Mouse (Mus musculus) olfactory bulb, adult 2 months (tissue): ENCODE measurements around the gene Reg3a. TPM values are rescaled to one million over a fixed set of nuclear protein-coding genes. Genes with fewer than 3 reads are reported as not detected.
"Not testable (repeated sequence)": the region's sequence is repeated elsewhere in the genome, so short reads cannot be mapped to it uniquely, and the experiment has no call there.

Experiments
- H3K27ac ChIP-seq: fragments of 200-500 bp; 2 replicates; pipeline ENCODE4 v1.5.1; 2012; ENCODE audit warnings: low read depth, low read length; ENCODE audit not compliant: insufficient read depth
- H3K4me1 ChIP-seq: fragments of 200-500 bp; 2 replicates; pipeline ENCODE4 v1.6.1; 2012; ENCODE audit warnings: low read length; ENCODE audit not compliant: control insufficient read depth, insufficient read depth
- H3K4me3 ChIP-seq: fragments of 200-500 bp; 2 replicates; pipeline ENCODE4 v1.5.1; 2012; ENCODE audit warnings: mild to moderate bottlenecking, low read depth, low read length, moderate library complexity; ENCODE audit not compliant: insufficient read depth
- CTCF ChIP-seq: fragments of 200-500 bp; IDR thresholded peaks from 2 replicates; pipeline ENCODE4 v1.5.1; 2012; ENCODE audit warnings: low read depth, mild to moderate bottlenecking, low read length, moderate library complexity; ENCODE audit not compliant: insufficient read depth
- POLR2A ChIP-seq: fragments of 200-500 bp; IDR thresholded peaks from 2 replicates; pipeline ENCODE4 v1.6.1; 2012; ENCODE audit warnings: mild to moderate bottlenecking, low read depth, low read length, moderate library complexity; ENCODE audit not compliant: insufficient read depth
- WGBS: fragments of 180-500 bp; shearing (Covaris S2); methylation state at CpG from one replicate; pipeline ENCODE4 v1.1.7; 2018; 5-methylcytosine and 5-hydroxymethylcytosine counted together
- polyA plus RNA-seq: library from polyadenylated mRNA; stranded (reverse); fragments of >200 nt; gene quantifications from 2 replicates; pipeline ENCODE4 v1.2.4, GENCODE M21; 2012; ENCODE audit warnings: low replicate concordance; ENCODE audit not compliant: missing spikeins, insufficient read depth, insufficient read length

The Reg3a gene
- polyA plus RNA-seq, result not detected in 2 replicates

GRCm38 (mm10) chr6:78380409-78380808, at the start of gene Reg3a:
Reg3a (plus strand) TSS chr6:78380709.
- H3K4me1 ChIP-seq, result no peaks in the 10 kb centered on the region
- H3K27ac ChIP-seq, result no peak within 1 kb of the TSS
- H3K4me3 ChIP-seq, result no peak within 1 kb of the TSS
- no peak for TF ChIP-seq POLR2A
- no peak for TF ChIP-seq CTCF

- TF ChIP-seq POLR2A (no peak), CTCF (no peak)
Observed at GRCm38 (mm10) chr6:78331919-78332569, 48.5 kb upstream of the Reg3a start.

DNA sequence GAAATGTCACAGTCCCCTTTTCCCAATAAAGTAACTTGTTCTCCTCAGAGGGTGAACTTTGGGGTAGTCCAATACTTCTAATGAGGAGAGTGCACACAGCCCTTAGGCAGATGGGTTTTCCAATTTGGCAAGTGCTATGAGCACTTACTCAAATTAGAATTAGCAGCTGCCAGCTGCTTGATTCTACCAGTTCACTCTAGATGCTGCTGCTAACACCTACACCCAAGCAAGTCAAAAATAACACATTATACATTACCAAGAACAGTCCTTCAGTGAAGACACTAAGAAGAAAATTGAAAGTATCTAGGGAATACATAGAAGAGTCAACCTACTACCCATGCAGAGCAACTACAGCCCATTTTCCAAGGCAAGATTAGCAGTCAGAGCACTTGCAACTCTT, 40.2 kb upstream of the Reg3a start:
- H3K27ac ChIP-seq, result no peak overlapping the region
- no peaks in the 10 kb centered on the region for H3K4me1 ChIP-seq
- TF ChIP-seq CTCF, result no peak
- TF ChIP-seq POLR2A, result no peak
- no peak overlapping the region for H3K4me3 ChIP-seq

More at GRCm38 (mm10) chr6:78331919-78332569, 48.5 kb upstream of the Reg3a start:
- Histone ChIP-seq H3K27ac (no peak overlapping the region), H3K4me1 (no peaks in the 10 kb centered on the region), H3K4me3 (no peak overlapping the region)
- WGBS, result 19% methylated on average over 7 of the region's 7 CpGs

- H3K4me1 ChIP-seq, result no peaks in the 10 kb centered on the region
- 92% methylated on average over 2 of the region's 2 CpGs for WGBS
- no peak overlapping the region for H3K27ac ChIP-seq
- no peak overlapping the region for H3K4me3 ChIP-seq
- TF ChIP-seq POLR2A (no peak), CTCF (no peak)
Observed at GRCm38 (mm10) chr6:78341689-78342088, 38.8 kb upstream of the Reg3a start.

- no peak for TF ChIP-seq POLR2A
- TF ChIP-seq CTCF, result no peak
- Histone ChIP-seq H3K27ac (no peak overlapping the region), H3K4me1 (no peaks in the 10 kb centered on the region), H3K4me3 (no peak overlapping the region)
- WGBS, result 76% methylated on average over 2 of the region's 2 CpGs
Observed at GRCm38 (mm10) chr6:78361971-78362563, 18.4 kb upstream of the Reg3a start.

- H3K4me1 ChIP-seq, result no peaks in the 10 kb centered on the region
- H3K27ac ChIP-seq, result no peak within 1 kb of the TSS
- TF ChIP-seq CTCF (no peak), POLR2A (no peak)
- WGBS, result 98% methylated on average over 2 of the region's 2 CpGs
- no peak within 1 kb of the TSS for H3K4me3 ChIP-seq
Observed at GRCm38 (mm10) chr6:78370357-78370756, 10.2 kb upstream of the Reg3a start, which contains the start of gene Reg3b. Reg3b (plus strand) TSS chr6:78370657.

- Histone ChIP-seq H3K4me1 (no peaks in the 10 kb centered on the region), H3K27ac (no peak within 1 kb of the TSS), H3K4me3 (no peak within 1 kb of the TSS)
- 81% methylated on average over 2 of the region's 2 CpGs for WGBS
- TF ChIP-seq CTCF (no peak), POLR2A (no peak)
Observed at GRCm38 (mm10) chr6:78378765-78379164, 1.7 kb upstream of the Reg3a start, which contains the start of gene Reg3d. Reg3d (minus strand) TSS chr6:78378865.

- Histone ChIP-seq H3K27ac (no peak overlapping the region), H3K4me3 (no peak overlapping the region), H3K4me1 (no peaks in the 10 kb centered on the region)
- no peak for TF ChIP-seq CTCF
- TF ChIP-seq POLR2A, result no peak
- 76% methylated on average over 3 of the region's 3 CpGs for WGBS
Observed at GRCm38 (mm10) chr6:78385609-78386008, 5.1 kb downstream of the Reg3a start.

- not testable (repeated sequence) for H3K4me3 ChIP-seq, H3K27ac ChIP-seq, H3K4me1 ChIP-seq
- 98% methylated on average over 5 of the region's 17 CpGs for WGBS
Observed at GRCm38 (mm10) chr6:78395323-78395722, 14.8 kb downstream of the Reg3a start, which contains the start of gene Reg2. Reg2 (plus strand) TSS chr6:78395623.

- not testable (repeated sequence) for H3K4me3 ChIP-seq, H3K4me1 ChIP-seq, H3K27ac ChIP-seq
Observed at GRCm38 (mm10) chr6:78422411-78422810, 41.9 kb downstream of the Reg3a start, which contains the start of gene Reg1. Reg1 (plus strand) TSS chr6:78422711.
